Mouse (Mus musculus) gastrocnemius, postnatal 25 days (tissue): Measurements from ENCODE around the gene Hoxa13. TPM values are rescaled to one million over a fixed set of nuclear protein-coding genes. Genes with fewer than 3 reads are reported as not detected.

ENCODE experiments used
- DNase-seq: peaks from one replicate; pipeline ENCODE4 v3.0.0; 2022
- total RNA-seq, 2 experiments: library from RNA; stranded (reverse); gene quantifications; 1 replicate in 1 of 2; 2 replicates in 1 of 2; pipeline ENCODE4 v1.2.3; 2021

The Hoxa13 gene
- total RNA-seq, 2 experiments from 2014 or later = 0.48 to 2.1 TPM

DNA sequence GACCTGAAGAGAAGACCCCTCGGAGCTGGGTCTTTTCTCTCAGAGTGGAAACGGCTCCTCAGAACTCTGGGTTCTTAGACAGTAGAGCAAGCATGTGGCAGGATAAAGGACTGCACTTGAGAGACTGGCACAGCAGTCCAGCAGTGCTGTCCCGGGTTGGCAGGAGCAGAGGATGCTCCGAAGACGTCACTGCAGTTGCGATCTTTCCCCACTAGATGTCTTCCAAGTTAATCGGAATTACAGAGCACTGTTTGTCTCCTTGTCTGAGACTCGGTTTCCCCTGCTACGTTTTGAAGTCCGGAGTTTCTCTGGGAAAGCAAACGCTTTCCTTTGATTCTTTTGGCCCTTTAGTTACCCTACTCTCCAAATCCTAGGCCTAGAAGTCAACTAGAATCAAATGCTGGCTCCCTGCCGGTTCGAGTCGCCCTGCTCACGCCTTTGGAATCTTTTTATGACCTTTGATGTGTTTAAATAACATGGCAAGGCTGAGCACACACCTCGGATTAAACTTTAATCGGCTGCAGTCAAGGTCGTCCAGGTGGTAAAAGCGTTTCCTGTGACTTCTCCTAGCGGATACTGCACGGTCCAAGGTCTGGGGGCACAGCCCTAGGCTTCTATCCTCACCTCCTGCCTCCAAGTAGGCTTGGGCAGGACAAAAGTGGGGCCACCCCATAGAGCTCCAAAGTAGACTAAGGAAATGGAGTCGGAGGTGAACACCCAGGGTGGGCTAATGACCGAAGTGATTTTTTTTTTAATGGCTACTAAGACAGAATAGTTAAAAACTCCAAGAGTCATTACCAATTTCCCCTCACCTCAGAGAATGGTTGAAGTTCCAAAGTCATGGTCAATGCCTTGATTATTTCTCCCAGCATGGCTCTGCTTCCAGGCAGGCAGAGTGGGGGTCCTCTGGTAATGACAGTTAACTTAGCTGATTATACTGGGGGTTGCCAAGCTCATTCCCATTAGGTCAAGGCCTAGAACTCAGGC is 10.1 kb upstream of the Hoxa13 start:
- DNase-seq = no peak

DNA sequence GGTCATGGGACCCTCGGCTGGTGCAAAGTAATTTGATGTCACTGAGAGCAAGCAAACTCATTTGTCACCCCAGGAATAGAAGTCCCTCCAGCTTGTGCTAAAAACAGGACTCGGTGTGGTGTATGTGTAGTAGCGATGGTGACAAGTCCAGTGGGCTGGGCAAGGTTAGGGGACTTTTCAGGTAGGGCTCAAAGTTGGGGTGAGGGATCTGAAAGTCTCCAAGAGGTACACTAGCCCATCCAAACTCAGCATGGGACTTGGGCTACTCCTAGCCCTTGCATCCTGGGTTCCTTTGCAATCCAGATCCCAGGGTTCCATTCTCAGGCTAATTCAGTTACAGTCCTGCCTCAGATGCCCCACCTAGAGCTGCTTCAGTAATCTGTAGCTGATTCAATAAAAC is 8.1 kb upstream of the Hoxa13 start:
- no peak for DNase-seq

DNA sequence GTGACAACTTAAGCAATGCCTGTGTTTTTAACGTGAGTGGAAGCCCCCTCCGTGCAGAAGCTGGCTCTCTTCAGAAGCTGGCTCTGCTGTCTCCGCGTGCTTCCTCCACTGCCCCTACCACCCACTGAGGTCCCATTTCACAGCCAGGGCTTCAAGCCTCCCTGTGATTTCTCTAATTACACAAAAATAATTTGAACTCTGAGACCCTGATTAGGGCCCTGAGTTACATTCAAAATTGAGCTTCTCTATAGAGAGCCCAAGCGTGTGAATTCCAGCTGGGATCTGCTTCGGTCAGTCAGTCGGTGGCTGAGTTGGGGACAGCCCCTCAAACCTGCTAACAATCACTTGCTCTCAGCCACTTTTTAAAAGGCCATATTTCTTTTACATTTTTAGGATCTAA is 7.7 kb upstream of the Hoxa13 start:
- no peak for DNase-seq

DNA sequence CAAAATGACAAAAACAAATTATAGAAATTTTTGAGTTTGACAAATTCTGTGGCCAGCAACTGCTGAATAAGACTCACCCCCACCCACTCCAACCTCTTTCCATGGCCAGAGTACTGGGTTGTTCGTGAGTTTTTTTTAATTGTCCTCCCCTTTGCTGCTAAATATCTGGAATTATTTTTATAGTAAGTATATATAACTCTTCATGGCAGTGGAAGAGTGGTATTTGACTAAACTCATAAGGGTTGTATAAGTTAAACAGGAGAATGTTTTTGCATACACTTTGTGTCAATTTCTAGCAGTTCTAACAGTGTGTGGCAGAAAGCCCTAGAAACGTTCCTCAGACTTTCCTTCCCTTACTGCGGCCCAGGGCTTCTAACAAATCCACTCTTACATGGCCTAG is 7.0 kb upstream of the Hoxa13 start:
- DNase-seq = no peak

DNA sequence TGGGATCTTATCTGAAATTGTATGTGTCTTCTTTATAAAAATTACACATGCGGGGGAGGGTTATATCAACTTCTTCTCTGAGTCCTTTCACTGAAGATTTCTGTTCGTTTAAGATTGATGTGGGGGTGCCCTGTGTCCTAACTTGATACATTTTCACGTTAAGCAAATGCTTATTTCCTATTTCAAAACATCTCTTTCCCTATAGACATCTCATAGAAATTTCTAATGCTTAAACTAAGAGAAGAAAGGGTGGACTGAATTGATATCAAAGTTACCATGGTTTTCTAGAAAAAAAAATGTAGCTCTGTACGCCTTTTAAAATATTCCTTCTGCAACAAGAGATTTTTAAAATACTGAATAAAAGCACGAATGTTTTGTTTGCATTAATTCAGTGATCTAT is 6.5 kb upstream of the Hoxa13 start:
- DNase-seq = no peak

DNA sequence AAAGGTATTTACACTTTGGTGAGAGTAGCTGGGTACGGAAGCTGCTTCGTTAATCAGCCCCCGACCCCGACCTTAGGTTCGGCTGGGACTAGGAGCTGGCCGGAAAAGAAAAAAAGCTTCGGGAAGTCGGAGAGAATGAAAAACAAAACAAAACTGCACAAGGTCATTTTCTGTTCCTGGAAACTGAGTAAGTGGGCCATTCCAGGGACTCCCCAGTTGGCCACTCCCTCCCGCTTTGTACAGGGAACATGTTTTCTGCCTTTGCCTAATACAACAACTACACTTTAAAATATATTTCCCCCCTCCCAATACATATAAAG is 5.9 kb upstream of the Hoxa13 start:
- no peak for DNase-seq

DNA sequence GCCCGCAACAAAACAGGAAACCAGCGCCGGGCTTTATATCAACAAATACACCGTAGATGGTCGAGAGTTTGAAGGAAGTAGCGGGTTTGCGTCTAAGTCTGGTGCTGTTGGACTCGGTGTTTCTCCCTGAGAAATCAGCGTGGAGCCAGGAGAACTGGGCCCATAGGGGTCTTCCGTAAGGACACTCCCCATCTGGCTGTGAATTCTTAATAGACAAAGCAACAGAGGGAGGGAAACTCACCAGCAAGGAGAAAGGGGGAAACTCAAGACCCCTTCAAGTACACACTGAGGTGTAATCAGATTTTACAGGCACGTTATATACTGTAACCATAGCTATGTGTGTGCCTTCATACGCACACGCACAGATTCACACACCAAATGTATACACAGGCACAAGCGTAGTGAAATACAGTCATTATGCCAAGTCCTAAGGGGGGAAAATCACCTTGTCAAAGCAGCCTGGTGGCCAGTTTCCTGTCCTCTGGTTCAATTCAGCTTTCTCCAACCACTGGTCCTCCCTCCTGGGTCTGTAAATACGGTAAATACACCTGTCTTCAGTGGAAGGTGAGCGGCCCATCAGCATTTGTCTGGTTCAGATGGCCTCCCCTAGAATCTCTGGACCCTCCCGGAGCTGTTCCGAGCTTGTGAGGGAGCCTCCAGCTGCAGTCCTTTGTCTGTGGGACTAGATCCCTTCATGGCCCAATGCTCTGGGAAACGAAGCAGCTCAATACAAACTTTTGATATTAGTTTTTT is 5.4 kb upstream of the Hoxa13 start:
- DNase-seq = no peak

DNA sequence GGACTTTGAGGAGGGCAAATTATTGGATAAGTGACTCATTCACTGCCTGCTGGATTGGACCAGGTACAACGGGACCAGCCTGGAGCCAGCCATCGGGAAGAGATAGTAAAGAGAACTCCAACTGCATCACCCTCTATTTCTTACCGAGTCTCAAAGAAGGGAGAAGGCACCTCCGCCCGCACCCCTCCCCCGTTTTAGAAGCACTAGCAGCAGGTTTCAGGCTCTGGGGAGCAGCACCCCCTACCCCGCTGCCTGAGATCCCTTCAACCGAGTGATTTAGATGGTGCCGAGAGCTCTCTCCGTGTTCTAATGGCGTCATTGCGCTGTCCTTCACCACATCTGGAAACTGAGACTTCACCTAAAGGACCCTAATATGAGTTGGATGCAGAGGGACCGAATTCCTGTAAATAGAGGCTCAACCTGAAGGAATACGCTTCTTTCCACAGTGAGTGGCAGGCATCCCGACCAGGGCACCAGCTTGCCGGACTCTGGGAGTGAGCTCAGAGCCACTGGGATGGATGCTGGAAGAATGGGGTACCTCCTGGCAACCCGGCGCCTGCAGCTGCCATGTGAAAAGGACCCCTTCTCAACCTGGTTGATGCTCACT is 4.7 kb upstream of the Hoxa13 start:
- no peak for DNase-seq

DNA sequence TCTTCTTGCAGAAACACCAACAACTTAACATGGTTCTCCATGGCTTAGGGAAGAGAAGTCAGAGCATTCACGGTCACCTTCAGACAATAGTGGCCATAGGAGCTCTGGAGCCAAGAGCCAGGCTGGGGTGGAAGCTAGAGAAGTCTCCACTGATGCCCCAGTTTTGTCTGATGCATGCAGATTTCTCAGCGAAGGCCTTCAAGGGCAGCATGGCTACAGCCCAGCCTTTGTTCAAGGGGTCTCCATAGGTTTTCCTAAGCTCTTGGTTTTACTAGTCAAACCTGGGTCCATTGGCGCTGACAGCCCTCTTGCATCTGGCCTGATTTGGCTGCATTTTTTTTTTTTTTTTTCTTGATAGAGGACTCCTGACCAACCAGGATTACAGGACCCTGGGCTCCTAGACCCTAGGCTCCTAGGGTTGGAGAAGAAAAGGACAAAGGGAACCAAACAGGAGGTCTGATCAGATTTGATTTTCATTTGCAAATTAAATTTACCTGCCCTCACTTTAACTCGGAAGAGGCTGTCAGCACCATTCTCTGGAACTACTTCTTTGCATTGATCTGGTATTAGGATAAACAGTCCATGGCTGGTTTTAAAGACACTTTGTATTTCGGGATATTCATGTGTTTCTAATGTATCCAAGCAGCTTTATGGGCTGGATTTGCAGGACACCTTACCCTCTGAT is 3.6 kb upstream of the Hoxa13 start:
- no peak for DNase-seq

DNA sequence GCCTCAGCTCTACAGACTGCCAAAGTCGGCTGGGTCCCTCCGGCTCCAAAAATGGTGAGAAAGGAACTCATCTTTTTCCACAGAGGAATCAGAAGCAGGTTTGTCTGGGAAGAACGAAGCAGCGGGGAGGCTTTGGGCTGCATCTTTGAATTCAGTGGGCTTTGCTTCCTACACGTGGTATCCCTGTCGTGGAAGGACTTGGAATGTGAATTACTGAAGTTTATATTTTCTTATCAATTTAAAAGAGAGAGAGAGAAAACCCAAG is 2.6 kb upstream of the Hoxa13 start:
- DNase-seq = no peak

DNA sequence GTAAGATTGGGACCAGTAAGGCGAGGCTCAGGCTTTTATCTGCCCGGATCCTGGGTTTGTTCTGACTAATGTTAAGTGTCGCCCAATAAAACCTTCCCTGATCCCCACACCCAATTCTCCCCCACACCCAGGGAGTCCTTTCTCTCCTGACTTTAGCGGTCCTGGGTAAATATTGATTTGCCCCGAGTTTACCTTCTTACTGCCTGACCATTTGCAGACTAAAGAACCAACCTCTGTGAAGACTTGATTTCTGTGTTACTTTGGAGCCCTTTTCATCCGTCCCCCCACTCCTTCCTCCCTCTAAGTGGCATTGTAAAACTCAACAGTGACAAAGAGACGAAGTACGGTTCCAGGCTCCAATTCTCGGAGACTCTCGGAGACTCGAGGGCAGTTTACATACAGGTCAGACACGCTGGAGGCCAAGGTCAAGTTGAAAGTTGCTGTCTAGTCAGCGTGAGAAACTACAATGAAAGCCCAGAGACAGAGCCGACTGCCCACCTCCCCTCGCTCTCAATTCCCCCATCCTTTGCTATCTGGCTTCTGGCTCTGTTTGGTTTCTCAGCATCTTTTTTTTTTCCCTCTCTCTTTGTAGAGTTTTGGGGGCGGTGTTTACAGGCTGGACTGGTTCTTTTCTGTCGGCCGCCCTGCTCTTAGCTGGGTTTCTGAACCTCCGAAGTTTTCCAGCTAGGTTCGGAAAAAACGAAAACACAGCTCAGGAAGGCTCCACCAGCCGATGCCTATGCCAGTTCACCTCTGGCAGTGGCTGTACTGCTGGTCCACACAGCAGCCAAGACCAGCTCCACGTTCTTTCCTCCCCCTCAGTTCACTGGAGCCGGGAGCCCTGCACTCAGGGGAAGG is 2.0 kb upstream of the Hoxa13 start:
- no peak for DNase-seq

DNA sequence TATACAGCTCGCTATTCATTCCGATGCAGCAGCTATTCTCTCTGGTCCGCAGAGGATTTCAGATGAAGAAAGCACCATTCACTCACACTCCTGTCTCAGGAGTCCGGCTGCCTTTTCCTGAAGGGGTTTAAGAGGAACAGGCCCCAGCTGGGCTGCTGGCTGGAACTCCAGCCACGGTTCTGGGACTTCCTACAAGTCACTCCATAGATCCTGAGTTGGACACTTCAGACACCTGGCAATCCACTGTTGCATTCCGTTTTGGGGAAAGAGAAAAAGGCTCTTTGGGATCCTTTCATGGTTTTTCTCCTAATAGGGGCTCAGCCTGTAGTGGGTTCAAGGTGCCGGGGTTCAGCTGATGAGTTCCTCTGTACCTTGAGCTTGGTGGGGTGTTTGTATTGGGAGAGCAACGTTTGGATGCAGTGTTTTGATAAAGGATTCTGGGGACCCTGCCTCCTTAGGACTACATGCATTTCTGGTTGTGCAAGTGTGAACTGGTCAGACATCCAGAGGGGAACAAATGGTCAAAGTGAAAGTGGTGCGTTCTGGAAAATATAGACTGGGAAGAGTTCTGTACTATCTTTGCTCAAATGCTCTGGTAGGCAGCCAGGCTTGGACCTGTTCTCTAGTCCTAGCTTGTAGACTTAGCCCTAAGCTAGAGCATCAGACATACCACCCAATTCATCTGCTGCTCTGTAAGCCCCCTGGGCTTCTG is 1.2 kb upstream of the Hoxa13 start:
- DNase-seq = no peak

DNA sequence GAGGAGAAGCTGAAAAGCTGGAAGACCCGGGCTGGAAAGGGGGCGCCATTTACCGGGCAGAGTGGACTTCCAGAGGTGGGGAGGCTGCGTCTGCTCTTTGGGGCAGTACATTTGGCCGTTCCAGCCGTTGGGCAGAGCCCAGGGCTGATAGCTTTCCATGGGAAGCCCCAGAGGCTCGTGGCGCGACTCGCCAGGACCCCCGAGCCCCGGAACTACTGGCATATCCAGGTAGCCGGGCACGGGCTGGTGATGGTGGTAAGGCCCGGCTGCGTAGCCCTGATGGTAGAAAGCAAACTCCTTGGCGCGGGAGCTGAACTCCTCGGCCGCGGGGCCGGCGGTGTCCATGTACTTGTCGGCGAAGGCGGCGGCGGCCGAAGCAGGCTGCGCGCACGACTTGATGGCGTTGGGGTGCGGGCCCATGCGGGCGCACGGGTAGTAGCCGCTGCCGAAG is 844 bp downstream of the Hoxa13 start:
- no peak for DNase-seq

DNA sequence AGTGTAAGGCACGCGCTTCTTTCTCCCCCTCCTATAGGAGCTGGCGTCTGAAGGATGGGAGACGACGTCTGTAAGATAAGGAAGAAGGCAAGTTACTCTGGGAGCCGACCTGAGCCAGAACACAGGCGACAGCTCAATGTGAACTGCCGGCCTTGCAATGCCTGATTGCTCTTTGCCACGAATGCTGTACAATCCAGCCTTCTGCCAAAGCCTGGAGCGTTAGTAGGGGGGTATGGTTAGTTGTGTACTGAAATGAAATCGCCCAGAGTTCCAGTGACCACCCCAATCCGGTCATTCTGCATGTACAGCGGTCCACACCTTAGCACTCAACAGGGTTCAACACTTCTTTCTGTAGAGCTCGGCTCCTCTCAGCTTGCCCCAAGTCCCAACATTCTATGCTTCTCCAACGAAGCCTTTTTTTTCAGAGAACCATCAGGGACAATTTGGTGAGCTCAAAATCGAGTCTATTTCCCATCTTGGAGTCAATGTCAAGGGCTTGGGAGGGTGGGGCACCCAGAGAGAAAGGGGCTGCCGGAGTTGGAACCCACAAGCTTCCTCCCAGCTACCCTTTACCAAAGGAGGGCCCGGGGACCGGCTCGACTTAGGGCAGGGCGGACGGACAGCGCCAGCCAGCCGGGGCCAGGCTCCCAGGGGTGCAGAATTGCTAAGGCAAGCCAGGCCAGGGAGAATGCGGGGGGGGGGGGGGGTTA is 1.4 kb downstream of the Hoxa13 start:
- no peak for DNase-seq

DNA sequence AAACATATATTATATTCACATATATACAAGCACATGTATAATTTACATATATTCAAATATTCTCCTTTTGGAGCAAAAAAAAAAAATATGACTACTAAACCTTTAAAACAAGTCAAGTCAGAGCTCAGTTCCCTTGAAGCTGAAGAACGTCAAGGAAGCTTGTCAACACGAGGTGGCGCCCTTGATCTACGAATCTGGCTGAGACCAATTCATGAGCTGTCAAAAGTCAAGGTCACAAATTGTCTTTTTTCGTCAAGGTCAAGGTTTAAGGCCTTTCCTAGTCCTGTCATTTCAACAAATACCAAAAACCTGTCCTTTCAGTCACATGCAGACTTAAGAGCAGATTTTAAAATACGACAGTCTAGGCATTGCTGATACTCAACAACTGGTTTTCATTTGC is 3.7 kb downstream of the Hoxa13 start:
- no peak for DNase-seq

DNA sequence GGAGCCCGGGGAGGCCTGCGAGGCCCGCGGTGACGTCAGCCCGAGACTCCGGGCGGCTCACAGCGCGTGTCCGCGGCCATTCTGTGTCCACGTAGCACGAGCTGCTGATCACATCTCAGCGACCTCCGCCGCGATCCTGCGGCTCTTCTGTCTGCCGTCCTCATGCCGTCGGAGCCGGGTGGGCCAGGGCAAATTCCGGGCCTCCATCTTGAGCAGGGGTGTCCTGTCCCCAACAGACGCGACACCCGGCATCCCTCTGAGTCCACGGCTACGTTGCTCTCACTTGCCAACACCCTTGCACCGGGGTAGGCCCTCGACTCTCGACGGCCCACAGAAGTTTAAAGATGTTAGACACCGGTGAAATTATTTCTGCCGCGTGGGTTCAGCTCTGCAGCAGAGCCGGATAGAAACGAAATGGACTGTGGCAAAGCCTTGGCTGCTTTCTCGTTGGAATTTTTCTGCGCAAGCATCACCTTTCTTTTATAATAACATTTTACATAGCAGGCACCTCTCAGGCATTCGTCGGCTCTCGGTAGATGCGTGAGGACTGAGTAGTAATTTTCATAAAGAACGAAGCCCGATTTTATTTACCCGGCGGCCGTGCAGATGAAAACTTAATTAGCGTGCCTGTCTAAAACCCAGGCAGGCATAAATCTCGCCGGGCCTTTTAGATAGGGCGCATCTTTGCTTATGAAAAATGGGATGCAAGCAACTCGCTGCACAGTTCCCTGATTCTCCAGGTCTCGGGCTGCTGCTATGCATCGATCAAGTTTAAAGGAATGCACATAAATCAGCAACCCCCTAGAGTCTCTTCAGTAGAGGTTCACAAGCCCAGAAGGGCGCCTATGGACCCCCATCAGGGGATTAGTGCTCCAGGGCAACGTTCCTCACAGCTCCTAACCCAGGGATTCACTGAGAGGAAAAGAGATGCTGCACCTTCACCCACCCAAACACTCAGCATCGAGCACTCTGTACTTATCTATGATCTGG is 6.9 kb downstream of the Hoxa13 start:
- no peak for DNase-seq

DNA sequence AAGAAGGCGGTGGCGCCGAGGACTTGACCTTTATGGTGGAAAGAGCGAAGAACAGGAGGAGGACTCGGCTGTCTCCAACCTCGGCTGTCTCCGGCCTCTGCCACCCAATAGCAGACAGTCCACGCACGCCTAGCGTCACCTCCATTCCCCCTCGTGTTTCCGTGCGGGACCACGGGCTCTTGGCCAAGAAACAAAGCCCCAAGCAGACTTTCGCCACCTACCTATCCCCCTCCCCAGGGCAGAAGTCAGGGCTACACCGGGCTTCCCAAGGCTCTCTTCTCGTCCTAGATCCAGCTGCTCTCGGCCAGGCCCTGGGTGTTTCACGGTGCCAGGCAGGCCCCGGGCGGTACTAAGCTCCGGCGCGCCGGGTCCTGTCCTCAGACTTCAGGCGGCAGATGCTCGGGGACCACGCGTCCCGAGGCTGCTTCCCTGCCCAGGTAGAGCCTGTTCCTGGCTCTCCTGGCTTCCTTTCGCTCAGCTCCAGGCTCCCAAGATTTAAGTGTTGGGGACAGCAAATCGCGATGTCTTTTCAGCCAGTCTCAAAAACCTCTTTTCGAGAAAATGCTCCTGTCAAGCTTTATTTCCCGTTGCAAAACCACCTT is 7.8 kb downstream of the Hoxa13 start:
- no peak for DNase-seq

DNA sequence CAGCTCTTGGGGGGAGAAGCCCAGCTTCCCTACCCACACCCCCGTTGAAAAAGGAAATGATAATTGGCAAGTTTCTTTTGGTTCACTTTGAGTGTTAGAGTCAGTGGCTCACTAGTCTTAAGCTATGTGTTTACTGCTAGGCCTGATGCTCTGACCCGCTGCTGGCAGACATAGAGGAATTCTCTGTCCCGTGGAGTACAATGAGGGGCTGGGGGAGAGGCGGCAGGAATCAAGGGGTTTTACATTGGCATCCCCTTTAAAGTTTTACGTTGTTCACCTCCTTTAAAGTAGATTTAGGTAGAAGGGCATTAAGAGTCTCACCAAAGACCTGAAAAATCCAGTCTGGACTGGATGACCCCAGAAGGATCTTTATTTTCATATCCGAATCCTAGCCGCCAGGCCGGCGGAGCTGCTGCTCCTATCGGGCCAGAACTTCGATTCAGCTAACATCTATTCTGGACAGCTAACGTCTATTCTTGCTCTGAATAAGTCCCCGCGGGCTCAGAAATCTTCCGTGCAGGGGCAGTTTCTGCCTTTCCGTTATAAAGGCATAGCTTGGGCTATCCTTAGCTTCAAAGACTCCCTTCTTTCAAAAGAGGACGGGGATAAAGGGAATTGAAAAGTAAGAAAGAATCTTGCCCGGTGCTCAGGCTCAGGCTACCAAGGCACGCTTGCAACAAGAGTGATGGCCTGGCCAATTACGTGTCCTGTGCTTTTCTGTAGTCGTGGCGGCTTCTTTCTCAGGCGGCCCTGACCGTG is 8.5 kb downstream of the Hoxa13 start:
- DNase-seq = no peak
